Mouse (Mus musculus): ENCODE measurements around the gene Olfr799.

DNA sequence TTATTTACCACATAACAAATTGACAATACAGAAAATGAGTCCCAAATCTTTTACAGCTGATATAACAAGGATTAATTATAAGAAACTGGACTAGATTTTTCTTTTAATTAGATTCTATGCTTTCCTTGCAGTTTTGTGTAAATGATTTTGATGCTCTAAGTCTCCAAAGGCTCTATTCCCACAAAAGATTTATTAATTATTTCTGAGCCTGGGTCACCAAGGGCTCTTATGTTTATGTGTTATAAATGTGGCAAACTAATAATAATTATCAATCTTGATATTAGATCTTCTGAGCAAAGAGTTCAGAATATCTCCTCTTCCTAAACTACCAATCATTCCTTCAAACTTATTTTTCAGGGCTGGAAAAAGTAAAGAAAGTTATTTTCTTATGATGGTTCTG, 20.1 kb downstream of the Olfr799 start, which contains the start of gene Olfr800:
- no peak for TF ChIP-seq POLR2A (IDR thresholded peaks at IDR 0.05; ENCODE audit: low read depth, low read length)
- TF ChIP-seq CTCF (conservative IDR thresholded peaks at IDR 0.05; ENCODE audit: insufficient read depth, insufficient read length, low read depth, low read length): no peak

Measured in kidney, adult 2 months (tissue).